Mouse (Mus musculus) adrenal gland, postnatal 25 days (tissue): Measurements from ENCODE around the gene Iqch. TPM values are rescaled to one million over a fixed set of nuclear protein-coding genes. Genes with fewer than 3 reads are reported as not detected.

Experiments
- DNase-seq: peaks from one replicate; pipeline ENCODE4 v3.0.0; 2021; ENCODE audit warnings: mixed read lengths
- total RNA-seq: library from RNA; stranded (reverse); gene quantifications from 2 replicates; pipeline ENCODE4 v1.2.3, GENCODE M21; 2021

The Iqch gene
- total RNA-seq, 1 experiment from 2014 or later = 0.15 TPM

DNA sequence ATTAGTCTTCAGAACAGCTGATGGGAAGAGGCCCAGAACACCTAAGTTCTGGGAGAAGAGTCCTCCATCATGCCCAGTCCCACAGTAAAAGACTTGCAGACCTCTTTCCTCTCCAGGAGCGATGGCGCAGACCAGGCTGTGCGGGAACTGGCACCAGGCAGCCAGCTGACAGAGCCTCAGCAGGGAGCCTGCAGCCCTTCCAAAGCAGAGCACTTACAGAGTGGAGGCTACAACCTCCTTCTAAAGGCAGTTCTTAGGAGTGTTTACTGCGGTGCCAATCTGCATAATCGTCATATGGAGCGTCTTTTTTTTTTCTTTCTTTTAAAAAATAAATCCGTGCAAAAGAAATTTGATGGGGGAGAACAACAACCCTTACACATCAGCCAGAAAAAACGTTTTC lies 229.8 kb downstream of the Iqch start:
- DNase-seq = no peak

Other genes with a start within 250 kb of the Iqch start
- gene Map2k5, start 224.6 kb downstream of the Iqch start, total RNA-seq = 35.5 and 50.7 TPM in 2 replicates
- gene 2300009A05Rik, start 203.2 kb downstream of the Iqch start, total RNA-seq = 69.3 and 70.0 TPM in 2 replicates
- 26.6 and 33.1 TPM in 2 replicates for gene Aagab, start 167 bp upstream of the Iqch start, total RNA-seq
- gene Smad3, start 155.5 kb upstream of the Iqch start, total RNA-seq = 36.2 and 46.0 TPM in 2 replicates